Comparison of ENCODE assay signal across 12 mouse cellular contexts in genomic region chr12:34792113-34792452, GRCm38 (mm10).
DNase-seq lines count a peak whose midpoint lies in the region; ATAC-seq and TF ChIP-seq lines count a peak whose summit lies in the region.
"Had no signal": no experiment of that assay in that cellular context is flagged by ENCODE, and none has a peak within 500 bp of the region (broad histone marks: within the 10 kb centered on the region; RNA-seq: fewer than 3 reads in every experiment).

No protein-coding gene starts in this region.

- H3K4me3 ChIP-seq in heart, embryonic 14.5 days (ENCODE audit: control insufficient read depth in 1 of 2, insufficient read depth in 1 of 2, low read depth in 1 of 2, low read length in 2 of 2), result no peak overlapping the region
- no peak overlapping the region for H3K4me3 ChIP-seq in neural tube, embryonic 13.5 days
- H3K4me3 ChIP-seq in forebrain, postnatal 0 days (ENCODE audit: low read depth, low read length), result no peak overlapping the region
- H3K4me3 ChIP-seq: megakaryocyte, embryonic 14.5 days had no signal

- H3K9me3 ChIP-seq in heart, embryonic 14.5 days (ENCODE audit: control insufficient read depth, low read length), result no peaks in the 10 kb centered on the region
- H3K9me3 ChIP-seq in neural tube, embryonic 13.5 days, result no peaks in the 10 kb centered on the region
- H3K9me3 ChIP-seq in forebrain, postnatal 0 days (ENCODE audit: low read length), result no peaks in the 10 kb centered on the region
- H3K9me3 ChIP-seq: megakaryocyte, embryonic 14.5 days had no signal

- no peak for TF ChIP-seq CTCF in forebrain, postnatal 0 days (IDR thresholded peaks at IDR 0.05; ENCODE audit: low read depth)

- no peaks in the 10 kb centered on the region for H3K36me3 ChIP-seq in heart, embryonic 14.5 days (ENCODE audit: control insufficient read depth, insufficient read depth, low read length)
- H3K36me3 ChIP-seq in neural tube, embryonic 13.5 days, result no peaks in the 10 kb centered on the region
- no peaks in the 10 kb centered on the region for H3K36me3 ChIP-seq in forebrain, postnatal 0 days (ENCODE audit: insufficient read depth)

- H3K27ac ChIP-seq in heart, embryonic 14.5 days (replicated peaks in 1 of 2; ENCODE audit: control insufficient read depth in 1 of 2, insufficient read depth in 1 of 2, low read depth in 2 of 2, low read length in 2 of 2), result peak overlapping the region; percentile 39 to 66; a peak in 3 of 4 replicates
- H3K27ac ChIP-seq in neural tube, embryonic 13.5 days (replicated peaks), result peak overlapping the region; percentile 59
- H3K27ac ChIP-seq in forebrain, postnatal 0 days (ENCODE audit: low read depth, low read length), result no peak overlapping the region

- peaks cover 4 to 19% of the 10 kb centered on the region in 2 experiments for H3K4me1 ChIP-seq in heart, embryonic 14.5 days (ENCODE audit: control insufficient read depth in 2 of 2, insufficient read depth in 2 of 2, low read length in 2 of 2)
- H3K4me1 ChIP-seq in neural tube, embryonic 13.5 days (replicated peaks), result peaks cover 19% of the 10 kb centered on the region
- peaks cover 6% of the 10 kb centered on the region for H3K4me1 ChIP-seq in forebrain, postnatal 0 days (ENCODE audit: insufficient read depth)
- H3K4me1 ChIP-seq: megakaryocyte, embryonic 14.5 days had no signal

- DNase-seq in heart, adult 9 months (ENCODE audit: low spot score in 2 of 2), result no peak
- no peak for DNase-seq in neural tube, embryonic 10.5 days (ENCODE audit: extremely low spot score, low spot score)
- DNase-seq in forebrain, postnatal 0 days, result peak; percentile 27
- DNase-seq in ovary, postnatal 10 days (ENCODE audit: low spot score), result no peak
- DNase-seq in left cerebral cortex, adult 9 months (ENCODE audit: low spot score in 2 of 2), result no peak
- no peak for DNase-seq in lung, postnatal 25 days (ENCODE audit: low spot score)
- DNase-seq: heart, postnatal 36 days; kidney, postnatal 4 days had no signal

- no peaks in the 10 kb centered on the region for H3K27me3 ChIP-seq in heart, embryonic 14.5 days (ENCODE audit: control insufficient read depth, insufficient read depth, low read length)
- H3K27me3 ChIP-seq in neural tube, embryonic 13.5 days, result no peaks in the 10 kb centered on the region
- H3K27me3 ChIP-seq in forebrain, postnatal 0 days (ENCODE audit: insufficient read depth, low read length), result no peaks in the 10 kb centered on the region
- H3K27me3 ChIP-seq: megakaryocyte, embryonic 14.5 days had no signal

- 16% methylated on average over 3 of the region's 3 CpGs for WGBS in heart, embryonic 14.5 days
- 41% methylated on average over 3 of the region's 3 CpGs for WGBS in neural tube, embryonic 13.5 days
- WGBS in forebrain, postnatal 0 days, result 39% methylated on average over 3 of the region's 3 CpGs

- H3K4me2 ChIP-seq in heart, embryonic 14.5 days (ENCODE audit: low read length), result peak overlapping the region; percentile 49
- no peak overlapping the region for H3K4me2 ChIP-seq in neural tube, embryonic 13.5 days
- no peak overlapping the region for H3K4me2 ChIP-seq in forebrain, postnatal 0 days (ENCODE audit: low read depth)

- 0 out of 2 replicates have a peak overlapping the region, but pooled peaks have one; percentile 18 for H3K9ac ChIP-seq in heart, embryonic 14.5 days (ENCODE audit: low read length)
- no peak overlapping the region for H3K9ac ChIP-seq in neural tube, embryonic 13.5 days
- H3K9ac ChIP-seq in forebrain, postnatal 0 days, result no peak overlapping the region

- no peak for ATAC-seq in heart, embryonic 14.5 days (ENCODE audit: insufficient number of reproducible peaks, insufficient read depth, low FRiP score, low read depth)
- peak; percentile 51; the same call in 1 of the 2 replicates for ATAC-seq in neural tube, embryonic 13.5 days (ENCODE audit: low read depth)
- ATAC-seq in forebrain, postnatal 0 days, result peak; percentile 82
- ATAC-seq: CD4-positive, CD25-positive, alpha-beta regulatory T cell, adult 4 months had no signal
